Mouse (Mus musculus): Measurements from ENCODE around the gene Sos2.

DNA sequence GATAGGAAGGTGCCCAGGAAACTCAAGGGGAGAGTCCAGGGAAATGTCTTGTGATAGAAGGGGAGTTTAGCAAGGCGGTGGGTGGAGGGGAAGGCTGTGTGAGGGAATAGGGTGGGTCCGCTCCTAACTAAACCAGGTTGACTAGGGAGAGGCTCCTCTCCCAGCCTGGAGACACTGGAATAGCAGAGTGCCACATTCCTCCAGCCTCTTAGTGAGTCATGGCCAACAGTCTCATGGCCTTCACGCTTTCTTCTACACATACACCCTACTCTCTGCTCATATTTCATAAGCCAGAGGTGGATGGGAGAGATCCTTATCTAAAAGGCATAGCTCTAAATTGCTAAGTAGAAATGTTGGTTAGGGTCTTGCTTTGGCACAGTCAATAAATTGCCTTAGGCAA is 111.7 kb downstream of the Sos2 start:
- TF ChIP-seq TBP (IDR thresholded peaks at IDR 0.05; ENCODE audit: low read depth, low read length) (no peak), CTCF (IDR thresholded peaks at IDR 0.05 in 2 of 3, conservative IDR thresholded peaks at IDR 0.05 in 1 of 3; ENCODE audit: control insufficient read depth in 1 of 3, insufficient read depth in 1 of 3, low read depth in 2 of 3, low read length in 3 of 3, poor library complexity in 1 of 3, severe bottlenecking in 1 of 3) (no peak), TAL1 (IDR thresholded peaks at IDR 0.05; ENCODE audit: low read length) (no peak), EP300 (IDR thresholded peaks at IDR 0.05; ENCODE audit: low read depth in 1 of 2, low read length in 2 of 2) (no peak), ELF1 (IDR thresholded peaks at IDR 0.05; ENCODE audit: low read depth, low read length) (no peak), GATA1 (IDR thresholded peaks at IDR 0.05; ENCODE audit: low read depth, low read length) (0 out of 2 replicates have a peak, but pooled peaks have one; percentile 14), MAX (IDR thresholded peaks at IDR 0.05; ENCODE audit: low read length) (no peak)
